Mouse (Mus musculus) megakaryocyte, embryonic 14.5 days (primary cell): ENCODE results near the gene Dbn1.

ENCODE experiments used
- FLI1 ChIP-seq: IDR thresholded peaks from 2 replicates; pipeline ENCODE4 v1.6.1; 2012; ENCODE audit warnings: low read length, inconsistent platforms, mixed read lengths
- GATA1 ChIP-seq: IDR thresholded peaks from 3 replicates; pipeline ENCODE4 v1.6.1; 2012; ENCODE audit warnings: mixed read lengths, low read length, inconsistent platforms, borderline replicate concordance

GRCm38 (mm10) chr13:55513828-55514227 is 25.9 kb upstream of the Dbn1 start:
- TF ChIP-seq GATA1 (no peak), FLI1 (no peak)
